ENCODE assay signal across 8 mouse cellular contexts in genomic region chr7:19627721-19628120, GRCm38 (mm10). TPM values are rescaled to one million over a fixed set of nuclear protein-coding genes. Genes with fewer than 3 reads are reported as not detected.
DNase-seq lines count a peak whose midpoint lies in the region; ATAC-seq and TF ChIP-seq lines count a peak whose summit lies in the region.

No protein-coding gene starts in this region.

- 83% methylated on average over 3 of the region's 3 CpGs for WGBS in kidney, embryonic 14.5 days
- WGBS in hindbrain, embryonic 12.5 days = 67% methylated on average over 3 of the region's 3 CpGs
- WGBS in midbrain, embryonic 13.5 days = 67% methylated on average over 3 of the region's 3 CpGs

- peaks cover 5% of the 10 kb centered on the region; the same call in 1 of the 2 replicates for H3K36me3 ChIP-seq in kidney, embryonic 14.5 days (ENCODE audit: control insufficient read depth, insufficient read depth, low read length)
- peaks cover 8% of the 10 kb centered on the region for H3K36me3 ChIP-seq in hindbrain, embryonic 12.5 days
- H3K36me3 ChIP-seq in midbrain, embryonic 13.5 days = peaks cover 10% of the 10 kb centered on the region

- intact Hi-C loops in left cerebral cortex, postnatal 36 days (cut with DNase I) = no loop called here

- no peak for TF ChIP-seq CTCF in bone marrow macrophage, adult 2 months (IDR thresholded peaks at IDR 0.05; ENCODE audit: low read depth, low read length)

- no peak for TF ChIP-seq POLR2A in bone marrow macrophage, adult 2 months (IDR thresholded peaks at IDR 0.05; ENCODE audit: borderline replicate concordance, low read depth, low read length)

- H3K9ac ChIP-seq in kidney, embryonic 14.5 days (ENCODE audit: low read depth, low read length) = no peak overlapping the region
- no peak overlapping the region for H3K9ac ChIP-seq in hindbrain, embryonic 12.5 days
- H3K9ac ChIP-seq in midbrain, embryonic 13.5 days (replicated peaks) = no peak overlapping the region

- peak overlapping the region; percentile 96; the same call in 1 of the 2 replicates for H3K4me2 ChIP-seq in kidney, embryonic 14.5 days (replicated peaks; ENCODE audit: low read depth, low read length)
- peak overlapping the region; percentile 93; the same call in 1 of the 2 replicates for H3K4me2 ChIP-seq in hindbrain, embryonic 12.5 days (replicated peaks)
- peak overlapping the region; percentile 92 for H3K4me2 ChIP-seq in midbrain, embryonic 13.5 days (replicated peaks)

- peak overlapping the region; percentile 48; the same call in 1 of the 2 replicates for H3K27ac ChIP-seq in kidney, embryonic 14.5 days (ENCODE audit: low read depth, low read length)
- H3K27ac ChIP-seq in bone marrow macrophage, adult 2 months (ENCODE audit: insufficient read depth, low read depth, low read length) = no peak overlapping the region; the same call in 1 of the 2 replicates
- H3K27ac ChIP-seq in hindbrain, embryonic 12.5 days = no peak overlapping the region
- H3K27ac ChIP-seq in midbrain, embryonic 13.5 days = no peak overlapping the region

- no peaks in the 10 kb centered on the region for H3K9me3 ChIP-seq in kidney, embryonic 14.5 days (ENCODE audit: control insufficient read depth, low read length)
- H3K9me3 ChIP-seq in hindbrain, embryonic 12.5 days (replicated peaks) = no peaks in the 10 kb centered on the region
- H3K9me3 ChIP-seq in midbrain, embryonic 13.5 days = no peaks in the 10 kb centered on the region

- H3K27me3 ChIP-seq in kidney, embryonic 14.5 days (ENCODE audit: control insufficient read depth, insufficient read depth, low read length) = no peaks in the 10 kb centered on the region
- 0 out of 2 replicates have a peak, but pooled peaks cover 2% of the 10 kb centered on the region for H3K27me3 ChIP-seq in hindbrain, embryonic 12.5 days
- peaks cover 3% of the 10 kb centered on the region; the same call in 1 of the 2 replicates for H3K27me3 ChIP-seq in midbrain, embryonic 13.5 days

- 0 out of 2 replicates have a peak, but pooled peaks cover 4% of the 10 kb centered on the region for H3K4me1 ChIP-seq in kidney, embryonic 14.5 days (ENCODE audit: control insufficient read depth, insufficient read depth, low read length)
- H3K4me1 ChIP-seq in bone marrow macrophage, adult 2 months (ENCODE audit: control insufficient read depth, insufficient read depth, low read length) = peaks cover 18% of the 10 kb centered on the region
- peaks cover 4% of the 10 kb centered on the region; the same call in 1 of the 2 replicates for H3K4me1 ChIP-seq in hindbrain, embryonic 12.5 days
- peaks cover 11% of the 10 kb centered on the region for H3K4me1 ChIP-seq in midbrain, embryonic 13.5 days (replicated peaks)

- no peak for DNase-seq in kidney, postnatal 10 days
- no peak for DNase-seq in left cerebral cortex, postnatal 36 days (ENCODE audit: low spot score in 2 of 2)
- DNase-seq in adrenal gland, adult 8-10 months = no peak

- H3K4me3 ChIP-seq in kidney, embryonic 14.5 days (ENCODE audit: low read length) = peak overlapping the region; percentile 80; the same call in 1 of the 2 replicates
- H3K4me3 ChIP-seq in bone marrow macrophage, adult 2 months (ENCODE audit: insufficient read depth, low read length) = peak overlapping the region; percentile 62
- no peak overlapping the region for H3K4me3 ChIP-seq in hindbrain, embryonic 12.5 days
- peak overlapping the region; percentile 75 for H3K4me3 ChIP-seq in midbrain, embryonic 13.5 days (replicated peaks)

- no peak for ATAC-seq in kidney, embryonic 14.5 days (ENCODE audit: low FRiP score, low TSS enrichment)
- no peak for ATAC-seq in hindbrain, embryonic 12.5 days (ENCODE audit: low FRiP score)
- ATAC-seq in midbrain, embryonic 13.5 days = no peak
- no peak for ATAC-seq in frontal cortex, adult (ENCODE audit: low TSS enrichment)

RNA-seq across cellular contexts. Expression of gene Relb, which starts 1.5 kb away (rescaled TPM):
- polyA plus RNA-seq in kidney, embryonic 14.5 days (2014; fragmentation: Nextera tagmentation; extraction: Ambion mirVana) = 7.3 and 9.3 TPM in 2 replicates
- polyA plus RNA-seq in bone marrow macrophage, adult 2 months (2012; ENCODE audit: insufficient read depth, insufficient read length, missing spikeins) = 33.2 and 35.7 TPM in 2 replicates
- polyA plus RNA-seq in hindbrain, embryonic 12.5 days (2016; fragmentation: Nextera tagmentation; extraction: Ambion mirVana) = 5.9 and 6.5 TPM in 2 replicates
- 3.8 and 4.1 TPM in 2 replicates for polyA plus RNA-seq in midbrain, embryonic 13.5 days (2015; fragmentation: Nextera tagmentation; extraction: Ambion mirVana)
- 1 to 10 TPM; 4.6 to 6.7 TPM for total RNA-seq in left cerebral cortex, postnatal 36 days (2021)
- total RNA-seq in adrenal gland, adult 8-10 months (2022) = 10 to 100 TPM; 31.6 to 50.7 (median 42.6) TPM

RNA-seq across cellular contexts. Expression of gene Clasrp, which starts 23.4 kb away (rescaled TPM):
- polyA plus RNA-seq in kidney, embryonic 14.5 days (2014; fragmentation: Nextera tagmentation; extraction: Ambion mirVana) = 44.3 and 48.4 TPM in 2 replicates
- 41.1 and 53.9 TPM in 2 replicates for polyA plus RNA-seq in bone marrow macrophage, adult 2 months (2012; ENCODE audit: insufficient read depth, insufficient read length, missing spikeins)
- 70.1 and 73.6 TPM in 2 replicates for polyA plus RNA-seq in hindbrain, embryonic 12.5 days (2016; fragmentation: Nextera tagmentation; extraction: Ambion mirVana)
- 54.0 and 65.0 TPM in 2 replicates for polyA plus RNA-seq in midbrain, embryonic 13.5 days (2015; fragmentation: Nextera tagmentation; extraction: Ambion mirVana)
- total RNA-seq in left cerebral cortex, postnatal 36 days (2021) = 100 to 1,000 TPM in 1 of 2 experiments, 10 to 100 TPM in 1; 65.1 to 110 TPM
- total RNA-seq in adrenal gland, adult 8-10 months (2022) = 10 to 100 TPM; 29.5 to 92.6 (median 50.4) TPM

RNA-seq across cellular contexts. Expression of gene Clptm1, which starts 37.1 kb away (rescaled TPM):
- polyA plus RNA-seq in kidney, embryonic 14.5 days (2014; fragmentation: Nextera tagmentation; extraction: Ambion mirVana) = 76.2 and 101 TPM in 2 replicates
- polyA plus RNA-seq in bone marrow macrophage, adult 2 months (2012; ENCODE audit: insufficient read depth, insufficient read length, missing spikeins) = 81.9 and 95.3 TPM in 2 replicates
- 112 and 115 TPM in 2 replicates for polyA plus RNA-seq in hindbrain, embryonic 12.5 days (2016; fragmentation: Nextera tagmentation; extraction: Ambion mirVana)
- 86.6 and 97.5 TPM in 2 replicates for polyA plus RNA-seq in midbrain, embryonic 13.5 days (2015; fragmentation: Nextera tagmentation; extraction: Ambion mirVana)
- total RNA-seq in left cerebral cortex, postnatal 36 days (2021) = 100 to 1,000 TPM; 147 to 157 TPM
- 100 to 1,000 TPM; 164 to 180 (median 179) TPM for total RNA-seq in adrenal gland, adult 8-10 months (2022)

RNA-seq across cellular contexts. Expression of gene Apoc2, which starts 50.0 kb away (rescaled TPM):
- 1.0 and 1.2 TPM in 2 replicates for polyA plus RNA-seq in kidney, embryonic 14.5 days (2014; fragmentation: Nextera tagmentation; extraction: Ambion mirVana)
- polyA plus RNA-seq in bone marrow macrophage, adult 2 months (2012; ENCODE audit: insufficient read depth, insufficient read length, missing spikeins) = 56.2 and 70.4 TPM in 2 replicates
- polyA plus RNA-seq in hindbrain, embryonic 12.5 days (2016; fragmentation: Nextera tagmentation; extraction: Ambion mirVana) = 0.46 TPM in 1 of 2 replicates, not detected in the other
- 0.23 TPM in 1 of 2 replicates, not detected in the other for polyA plus RNA-seq in midbrain, embryonic 13.5 days (2015; fragmentation: Nextera tagmentation; extraction: Ambion mirVana)
- not detected for total RNA-seq in left cerebral cortex, postnatal 36 days (2021)
- total RNA-seq in adrenal gland, adult 8-10 months (2022) = 1 to 10 TPM in 3 of 4 experiments, not detected in 1; 1.0 to 2.6 (median 1.4) TPM

RNA-seq across cellular contexts. Expression of gene Gemin7, which starts 50.3 kb away (rescaled TPM):
- polyA plus RNA-seq in kidney, embryonic 14.5 days (2014; fragmentation: Nextera tagmentation; extraction: Ambion mirVana) = 168 and 179 TPM in 2 replicates
- polyA plus RNA-seq in bone marrow macrophage, adult 2 months (2012; ENCODE audit: insufficient read depth, insufficient read length, missing spikeins) = 51.6 and 52.0 TPM in 2 replicates
- polyA plus RNA-seq in hindbrain, embryonic 12.5 days (2016; fragmentation: Nextera tagmentation; extraction: Ambion mirVana) = 121 and 145 TPM in 2 replicates
- polyA plus RNA-seq in midbrain, embryonic 13.5 days (2015; fragmentation: Nextera tagmentation; extraction: Ambion mirVana) = 134 and 138 TPM in 2 replicates
- 10 to 100 TPM; 52.6 to 54.1 TPM for total RNA-seq in left cerebral cortex, postnatal 36 days (2021)
- 10 to 100 TPM; 76.9 to 94.1 (median 85.1) TPM for total RNA-seq in adrenal gland, adult 8-10 months (2022)
